In the genomic region with DNA sequence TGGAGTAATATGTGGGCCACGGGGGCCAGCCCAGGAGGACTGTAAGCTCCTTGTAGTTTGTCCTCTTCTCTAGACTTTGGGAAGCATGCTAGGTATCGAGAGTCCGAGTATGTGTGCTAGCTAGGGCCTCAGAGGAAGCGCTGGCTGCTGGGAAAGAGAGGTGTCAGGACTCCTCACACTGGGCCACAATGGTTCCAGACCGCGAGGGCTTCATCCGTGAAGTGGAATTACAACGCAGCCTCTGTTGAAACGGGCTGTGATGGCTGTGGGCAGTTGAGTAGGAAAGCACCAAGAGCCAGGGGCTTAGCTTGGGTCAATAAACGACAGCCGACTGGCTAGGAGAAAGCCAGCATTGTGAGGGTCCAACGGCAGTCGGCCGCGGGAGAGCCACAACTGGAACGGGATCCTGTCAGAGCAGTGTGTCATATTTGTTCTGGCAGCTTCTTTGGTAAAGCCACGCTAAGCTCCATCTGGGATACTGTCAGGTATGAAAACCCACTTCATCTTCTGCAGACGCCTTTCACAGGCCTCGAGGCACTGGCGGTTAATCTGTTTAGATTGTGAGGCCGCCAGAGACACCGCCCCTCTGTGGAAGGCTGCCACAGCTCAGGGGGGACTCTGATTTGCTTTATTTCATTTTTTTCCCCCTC, we compare ENCODE assay signal across 16 mouse cellular contexts. TPM values are rescaled to one million over a fixed set of nuclear protein-coding genes. Genes with fewer than 3 reads are reported as not detected.
A peak's percentile ranks its signal among the peaks of the same experiment; 100 is the strongest.
DNase-seq lines count a peak whose midpoint lies in the region; ATAC-seq lines count a peak whose summit lies in the region.
"Had no signal": no experiment of that assay in that cellular context is flagged by ENCODE, and none has a peak within 500 bp of the region (broad histone marks: within the 10 kb centered on the region; RNA-seq: fewer than 3 reads in every experiment).

No protein-coding gene starts in this region.

- no peak overlapping the region for H3K4me2 ChIP-seq in forebrain, embryonic 15.5 days (replicated peaks)
- H3K4me2 ChIP-seq in hindbrain, embryonic 16.5 days (ENCODE audit: low read length) = no peak overlapping the region
- H3K4me2 ChIP-seq: liver, embryonic 11.5 days had no signal

- no peaks in the 10 kb centered on the region for H3K27me3 ChIP-seq in forebrain, embryonic 15.5 days
- H3K27me3 ChIP-seq in forebrain, embryonic 10.5 days (ENCODE audit: poor library complexity, severe bottlenecking) = 0 out of 2 replicates have a peak, but pooled peaks cover 5% of the 10 kb centered on the region
- H3K27me3 ChIP-seq in hindbrain, embryonic 16.5 days (replicated peaks; ENCODE audit: control insufficient read depth, insufficient read depth, low read length) = no peaks in the 10 kb centered on the region

- H3K36me3 ChIP-seq in forebrain, embryonic 15.5 days = no peaks in the 10 kb centered on the region
- no peaks in the 10 kb centered on the region for H3K36me3 ChIP-seq in forebrain, embryonic 10.5 days (replicated peaks)
- H3K36me3 ChIP-seq in hindbrain, embryonic 16.5 days (ENCODE audit: control insufficient read depth, insufficient read depth, low read length) = no peaks in the 10 kb centered on the region

- H3K4me1 ChIP-seq in forebrain, embryonic 15.5 days = peaks cover 12% of the 10 kb centered on the region; the same call in 1 of the 2 replicates
- peaks cover 36% of the 10 kb centered on the region for H3K4me1 ChIP-seq in forebrain, embryonic 10.5 days
- H3K4me1 ChIP-seq in hindbrain, embryonic 16.5 days (ENCODE audit: control insufficient read depth, insufficient read depth, low read depth, low read length) = no peaks in the 10 kb centered on the region; the same call in 1 of the 2 replicates

- H3K9me3 ChIP-seq in forebrain, embryonic 15.5 days = no peaks in the 10 kb centered on the region
- H3K9me3 ChIP-seq in forebrain, embryonic 10.5 days = no peaks in the 10 kb centered on the region
- H3K9me3 ChIP-seq in hindbrain, embryonic 16.5 days (ENCODE audit: control insufficient read depth, low read length) = no peaks in the 10 kb centered on the region

- DNase-seq in forebrain, embryonic 10.5 days (ENCODE audit: extremely low spot score, low spot score) = no peak
- DNase-seq in right cerebral cortex, postnatal 4 days = peak; percentile 18
- no peak for DNase-seq in right cerebral cortex, postnatal 14 days
- peak; percentile 10 for DNase-seq in retina, embryonic 14.5 days (ENCODE audit: low spot score)
- no peak for DNase-seq in spleen, postnatal 36 days (ENCODE audit: low spot score in 2 of 2)
- no peak for DNase-seq in embryo, embryonic 9.5 days (ENCODE audit: extremely low spot score)
- DNase-seq: adrenal gland, postnatal 14 days; gastrocnemius, postnatal 14 days; layer of hippocampus, postnatal 36 days had no signal

- whole genome bisulfite sequencing in forebrain, embryonic 15.5 days = 81% methylated on average over 22 of the region's 22 CpGs
- WGBS in forebrain, embryonic 10.5 days = 89% methylated on average over 22 of the region's 22 CpGs
- WGBS in hindbrain, embryonic 16.5 days = 73% methylated on average over 22 of the region's 22 CpGs

- ATAC-seq in forebrain, embryonic 15.5 days (replicated peaks) = 0 out of 2 replicates have a peak, but pooled peaks have one; percentile 30
- ATAC-seq in hindbrain, embryonic 16.5 days = peak; percentile 49; the same call in 1 of the 2 replicates
- ATAC-seq: inflammation-experienced regulatory T-cells, adult 6 months had no signal

- no peak overlapping the region for H3K9ac ChIP-seq in forebrain, embryonic 15.5 days (replicated peaks)
- no peak overlapping the region for H3K9ac ChIP-seq in hindbrain, embryonic 16.5 days (ENCODE audit: low read depth, low read length)

- H3K4me3 ChIP-seq in forebrain, embryonic 15.5 days = no peak overlapping the region
- H3K4me3 ChIP-seq in forebrain, embryonic 10.5 days = no peak overlapping the region
- H3K4me3 ChIP-seq in hindbrain, embryonic 16.5 days (ENCODE audit: low read length) = no peak overlapping the region

- peak overlapping the region; percentile 29 for H3K27ac ChIP-seq in forebrain, embryonic 15.5 days (replicated peaks)
- H3K27ac ChIP-seq in forebrain, embryonic 10.5 days = no peak overlapping the region
- no peak overlapping the region for H3K27ac ChIP-seq in hindbrain, embryonic 16.5 days (ENCODE audit: low read depth, low read length)
- H3K27ac ChIP-seq: kidney, postnatal 0 days; macrophage had no signal

RNA-seq across cellular contexts. Expression of a gene that starts 41.7 kb away (rescaled TPM):
- 1.5 and 2.6 TPM in 2 replicates for polyA plus RNA-seq in forebrain, embryonic 15.5 days (2015; fragmentation: Nextera tagmentation; extraction: Ambion mirVana)
- polyA plus RNA-seq in forebrain, embryonic 10.5 days (2016; fragmentation: Nextera tagmentation; extraction: Ambion mirVana) = 1.7 TPM in 2 replicates
- 2.8 and 6.9 TPM in 2 replicates for polyA plus RNA-seq in hindbrain, embryonic 16.5 days (2015; fragmentation: Nextera tagmentation; extraction: Ambion mirVana)
- polyA plus RNA-seq: inflammation-experienced regulatory T-cells, adult 6 months; macrophage; spleen, adult 2 months had no signal

Comparison
In these comparisons a context has a peak if more than half of its experiments do, and no peak if none do; other contexts are left out.
1. DNase-seq: peak in right cerebral cortex, postnatal 4 days (single experiment) and retina, embryonic 14.5 days (single experiment); none in forebrain, embryonic 10.5 days (single experiment), right cerebral cortex, postnatal 14 days (single experiment), spleen, postnatal 36 days (0 of 2) and embryo, embryonic 9.5 days (single experiment).